Mouse (Mus musculus) testis, adult 2 months (tissue): Measurements from ENCODE around the gene Slit1. TPM values are rescaled to one million over a fixed set of nuclear protein-coding genes. Genes with fewer than 3 reads are reported as not detected.

Experiments
- H3K27ac ChIP-seq: fragments of 200-500 bp; 2 replicates; pipeline ENCODE4 v1.5.1; 2012; ENCODE audit warnings: low read depth, low read length; ENCODE audit not compliant: control insufficient read depth, insufficient read depth
- H3K27me3 ChIP-seq: fragments of 200-500 bp; 2 replicates; pipeline ENCODE4 v1.6.1; 2012; ENCODE audit warnings: mild to moderate bottlenecking, low read length, moderate library complexity; ENCODE audit not compliant: control insufficient read depth, insufficient read depth
- H3K36me3 ChIP-seq: fragments of 200-500 bp; 2 replicates; pipeline ENCODE4 v1.6.1; 2012; ENCODE audit warnings: mild to moderate bottlenecking, low read length; ENCODE audit not compliant: control insufficient read depth, insufficient read depth
- H3K4me1 ChIP-seq: fragments of 200-500 bp; 2 replicates; pipeline ENCODE4 v1.6.1; 2012; ENCODE audit warnings: low read length; ENCODE audit not compliant: control insufficient read depth, insufficient read depth
- H3K4me3 ChIP-seq: fragments of 200-500 bp; 2 replicates; pipeline ENCODE4 v1.5.1; 2012; ENCODE audit warnings: low read depth, mild to moderate bottlenecking, low read length, moderate library complexity, mixed read lengths; ENCODE audit not compliant: control insufficient read depth
- CTCF ChIP-seq: fragments of 200-500 bp; IDR thresholded peaks from 2 replicates; pipeline ENCODE4 v1.5.1; 2012; ENCODE audit warnings: low read depth, mild to moderate bottlenecking, inconsistent platforms, low read length, moderate library complexity; ENCODE audit not compliant: control insufficient read depth, insufficient read depth, insufficient replicate concordance
- POLR2A ChIP-seq: fragments of 200-500 bp; IDR thresholded peaks from 2 replicates; pipeline ENCODE4 v1.6.1; 2012; ENCODE audit warnings: low read depth, mild to moderate bottlenecking, inconsistent platforms, low read length, moderate library complexity; ENCODE audit not compliant: control insufficient read depth
- polyA plus RNA-seq: library from polyadenylated mRNA; depleted of rRNA; stranded (reverse); fragments of >200 nt; gene quantifications from 2 replicates; pipeline ENCODE4 v1.2.3, GENCODE M21; 2012

The Slit1 gene
- polyA plus RNA-seq, 1 experiment = 9.6 TPM

GRCm38 (mm10) chr19:41697111-41697806 is 46.2 kb downstream of the Slit1 start:
- TF ChIP-seq CTCF = no peak
- no peak for TF ChIP-seq POLR2A

GRCm38 (mm10) chr19:41696443-41696842 is 47.0 kb downstream of the Slit1 start:
- no peak overlapping the region for H3K4me3 ChIP-seq
- H3K36me3 ChIP-seq = no peaks in the 10 kb centered on the region
- TF ChIP-seq POLR2A (no peak), CTCF (no peak)
- H3K27ac ChIP-seq = no peak overlapping the region
- H3K4me1 ChIP-seq = peaks cover 9% of the 10 kb centered on the region
- no peaks in the 10 kb centered on the region for H3K27me3 ChIP-seq

More at GRCm38 (mm10) chr19:41697111-41697806, 46.2 kb downstream of the Slit1 start:
- no peak overlapping the region for H3K4me3 ChIP-seq
- H3K27ac ChIP-seq = no peak overlapping the region
- no peaks in the 10 kb centered on the region for H3K36me3 ChIP-seq
- H3K4me1 ChIP-seq = peaks cover 9% of the 10 kb centered on the region
- no peaks in the 10 kb centered on the region for H3K27me3 ChIP-seq

- TF ChIP-seq POLR2A (no peak), CTCF (no peak)
- no peaks in the 10 kb centered on the region for H3K27me3 ChIP-seq
- H3K4me1 ChIP-seq = peaks cover 9% of the 10 kb centered on the region
- H3K27ac ChIP-seq = no peak overlapping the region
- no peaks in the 10 kb centered on the region for H3K36me3 ChIP-seq
- no peak overlapping the region for H3K4me3 ChIP-seq
Observed at GRCm38 (mm10) chr19:41695046-41695445, 48.4 kb downstream of the Slit1 start.

GRCm38 (mm10) chr19:41694610-41695009 is 48.9 kb downstream of the Slit1 start:
- Histone ChIP-seq H3K4me1 (peaks cover 7% of the 10 kb centered on the region), H3K27ac (no peak overlapping the region), H3K27me3 (no peaks in the 10 kb centered on the region), H3K4me3 (no peak overlapping the region), H3K36me3 (no peaks in the 10 kb centered on the region)
- TF ChIP-seq POLR2A (no peak), CTCF (no peak)

GRCm38 (mm10) chr19:41693727-41694126 is 49.7 kb downstream of the Slit1 start:
- TF ChIP-seq POLR2A = no peak
- TF ChIP-seq CTCF = no peak
- no peaks in the 10 kb centered on the region for H3K4me1 ChIP-seq
- H3K27me3 ChIP-seq = no peaks in the 10 kb centered on the region

GRCm38 (mm10) chr19:41690064-41690463 is 53.4 kb downstream of the Slit1 start:
- Histone ChIP-seq H3K4me3 (peak overlapping the region; percentile 22), H3K36me3 (no peaks in the 10 kb centered on the region), H3K27ac (no peak overlapping the region), H3K27me3 (no peaks in the 10 kb centered on the region), H3K4me1 (no peaks in the 10 kb centered on the region)
- no peak for TF ChIP-seq POLR2A
- TF ChIP-seq CTCF = no peak

More at GRCm38 (mm10) chr19:41693727-41694126, 49.7 kb downstream of the Slit1 start:
- H3K4me3 ChIP-seq = no peak overlapping the region; the same call in 1 of the 2 replicates
- H3K36me3 ChIP-seq = no peaks in the 10 kb centered on the region
- no peak overlapping the region for H3K27ac ChIP-seq

- Histone ChIP-seq H3K4me1 (no peaks in the 10 kb centered on the region), H3K4me3 (no peak overlapping the region), H3K27me3 (no peaks in the 10 kb centered on the region), H3K27ac (no peak overlapping the region), H3K36me3 (no peaks in the 10 kb centered on the region)
- TF ChIP-seq CTCF = no peak
- no peak for TF ChIP-seq POLR2A
Observed at GRCm38 (mm10) chr19:41688251-41688650, 55.2 kb downstream of the Slit1 start.
